27 mouse cellular contexts compared by ENCODE assay signal in genomic region chr5:135399382-135399781, GRCm38 (mm10). TPM values are rescaled to one million over a fixed set of nuclear protein-coding genes. Genes with fewer than 3 reads are reported as not detected.
"Had no signal": no experiment of that assay in that cellular context is flagged by ENCODE, and none has a peak within 500 bp of the region (broad histone marks: within the 10 kb centered on the region; RNA-seq: fewer than 3 reads in every experiment).

No protein-coding gene starts in this region.

- H3K9ac ChIP-seq: liver, embryonic 14.5 days; lung, embryonic 14.5 days; midbrain, embryonic 12.5 days; neural tube, embryonic 13.5 days; neural tube, embryonic 15.5 days had no signal

- DNase-seq: lung, adult 18-20 months; lung, embryonic 14.5 days; lung, postnatal 10 days; lung, postnatal 4 days; midbrain, embryonic 14.5 days; retina, postnatal 1 day; right cerebral cortex, adult 18-20 months; right cerebral cortex, postnatal 25 days; right cerebral cortex, postnatal 4 days; spleen, adult 18-20 months; thymus, adult 2 months; thymus, postnatal 25 days; thymus, postnatal 4 days had no signal

- H3K4me2 ChIP-seq: lung, embryonic 14.5 days; midbrain, embryonic 12.5 days; neural tube, embryonic 13.5 days; neural tube, embryonic 15.5 days had no signal

- H3K9me3 ChIP-seq: midbrain, embryonic 10.5 days; midbrain, embryonic 12.5 days; neural tube, embryonic 15.5 days had no signal

- H3K27me3 ChIP-seq: neural tube, embryonic 13.5 days; neural tube, embryonic 15.5 days had no signal

- H3K4me3 ChIP-seq: midbrain, embryonic 10.5 days; midbrain, embryonic 12.5 days; myocyte; neural tube, embryonic 13.5 days; neural tube, embryonic 15.5 days had no signal

- ATAC-seq: midbrain, embryonic 16.5 days had no signal

- H3K36me3 ChIP-seq: midbrain, embryonic 10.5 days; midbrain, embryonic 12.5 days; neural tube, embryonic 13.5 days; neural tube, embryonic 15.5 days had no signal

- H3K27ac ChIP-seq: liver, embryonic 14.5 days; midbrain, embryonic 10.5 days; midbrain, embryonic 12.5 days; neural tube, embryonic 13.5 days; neural tube, embryonic 15.5 days had no signal

RNA-seq across cellular contexts. Expression of gene Trim50, which starts 46.3 kb away (rescaled TPM):
- total RNA-seq: megakaryocyte-erythroid progenitor cell, adult 5-6 weeks had no signal
- polyA plus RNA-seq: liver, embryonic 14.5 days; liver, embryonic 16.5 days; lung, embryonic 14.5 days; lung, embryonic 16.5 days; midbrain, embryonic 10.5 days; midbrain, embryonic 12.5 days; midbrain, embryonic 14.5 days; midbrain, embryonic 16.5 days; myocyte; neural tube, embryonic 11.5 days; neural tube, embryonic 13.5 days; neural tube, embryonic 15.5 days; small intestine, adult 2 months; stomach, embryonic 14.5 days; thymus, adult 2 months; urinary bladder, adult 2 months had no signal

RNA-seq across cellular contexts. Expression of gene Fkbp6, which starts 49.5 kb away (rescaled TPM):
- polyA plus RNA-seq: liver, embryonic 16.5 days; lung, embryonic 14.5 days; lung, embryonic 16.5 days; midbrain, embryonic 10.5 days; midbrain, embryonic 12.5 days; myocyte; neural tube, embryonic 11.5 days; small intestine, adult 2 months; stomach, embryonic 14.5 days; thymus, adult 2 months; urinary bladder, adult 2 months had no signal
